Mouse (Mus musculus) forebrain, embryonic 12.5 days (tissue): ENCODE data around the gene Sytl3. TPM values are rescaled to one million over a fixed set of nuclear protein-coding genes. Genes with fewer than 3 reads are reported as not detected.

Experiments used
- ATAC-seq: fragments of 200-750 bp; cut with Nextera tagmentation; 2 replicates; pipeline ENCODE4 v1.8.0; 2017; ENCODE audit warnings: moderate TSS enrichment; ENCODE audit not compliant: low FRiP score
- H3K27ac ChIP-seq: fragments of 300-500 bp; sonication (generic); 2 replicates; pipeline ENCODE4 v1.5.1; 2016; ENCODE audit warnings: mild to moderate bottlenecking
- H3K27me3 ChIP-seq: fragments of 300-500 bp; sonication (generic); 2 replicates; pipeline ENCODE4 v1.6.1; 2016; ENCODE audit warnings: mild to moderate bottlenecking
- H3K36me3 ChIP-seq: fragments of 300-500 bp; sonication (generic); replicated peaks from 2 replicates; pipeline ENCODE4 v1.6.1; 2016; ENCODE audit warnings: mild to moderate bottlenecking
- H3K4me1 ChIP-seq: fragments of 300-500 bp; sonication (generic); 2 replicates; pipeline ENCODE4 v1.6.1; 2016
- H3K4me2 ChIP-seq: fragments of 300-500 bp; sonication (generic); 2 replicates; pipeline ENCODE4 v1.6.1; 2016; ENCODE audit warnings: mild to moderate bottlenecking, moderate library complexity
- H3K4me3 ChIP-seq: fragments of 300-500 bp; sonication (generic); replicated peaks from 2 replicates; pipeline ENCODE4 v1.5.1; 2016; ENCODE audit warnings: mild to moderate bottlenecking
- H3K9ac ChIP-seq: fragments of 300-500 bp; sonication (generic); 2 replicates; pipeline ENCODE4 v1.6.1; 2016; ENCODE audit warnings: mild to moderate bottlenecking
- H3K9me3 ChIP-seq: fragments of 300-500 bp; sonication (generic); 2 replicates; pipeline ENCODE4 v1.6.1; 2016
- WGBS: fragments of 180-500 bp; shearing (Covaris S2); methylation state at CpG from one replicate; pipeline ENCODE4 v1.1.7; 2016; 5-methylcytosine and 5-hydroxymethylcytosine counted together
- polyA plus RNA-seq: library from polyadenylated mRNA; unstranded; fragments of >200 nt; fragmentation: Nextera tagmentation; extraction: Ambion mirVana; gene quantifications from 2 replicates; pipeline ENCODE4 v1.2.1, GENCODE M21; 2016

Gene Sytl3
- polyA plus RNA-seq, 1 experiment from 2014 or later = 0.51 TPM

- Histone ChIP-seq H3K9ac (no peak overlapping the region), H3K4me1 (peaks cover 25% of the 10 kb centered on the region), H3K4me2 (no peak overlapping the region), H3K4me3 (no peak overlapping the region), H3K36me3 (peaks cover 13% of the 10 kb centered on the region), H3K27ac (no peak overlapping the region), H3K27me3 (no peaks in the 10 kb centered on the region), H3K9me3 (no peaks in the 10 kb centered on the region)
- WGBS = 93% methylated on average over 12 of the region's 12 CpGs
- ATAC-seq = no peak
Measured at GRCm38 (mm10) chr17:6734746-6735441, 76.0 kb downstream of the Sytl3 start.

GRCm38 (mm10) chr17:6736306-6737272 is 77.7 kb downstream of the Sytl3 start:
- 17% methylated on average over 15 of the region's 15 CpGs for WGBS
- peak overlapping the region; percentile 54 for H3K27ac ChIP-seq

GRCm38 (mm10) chr17:6737273-6737997 is 78.5 kb downstream of the Sytl3 start:
- Histone ChIP-seq H3K36me3 (peaks cover 33% of the 10 kb centered on the region), H3K27me3 (no peaks in the 10 kb centered on the region), H3K4me1 (peaks cover 49% of the 10 kb centered on the region), H3K9ac (no peak overlapping the region), H3K4me2 (no peak overlapping the region), H3K9me3 (no peaks in the 10 kb centered on the region), H3K27ac (0 out of 2 replicates have a peak overlapping the region, but pooled peaks have one; percentile 47), H3K4me3 (no peak overlapping the region)
- 64% methylated on average over 12 of the region's 12 CpGs for WGBS
- ATAC-seq = no peak

More at GRCm38 (mm10) chr17:6736306-6737272, 77.7 kb downstream of the Sytl3 start:
- Histone ChIP-seq H3K4me1 (peaks cover 40% of the 10 kb centered on the region), H3K27me3 (no peaks in the 10 kb centered on the region), H3K36me3 (peaks cover 24% of the 10 kb centered on the region), H3K4me3 (no peak overlapping the region), H3K9ac (no peak overlapping the region), H3K4me2 (no peak overlapping the region), H3K9me3 (no peaks in the 10 kb centered on the region)
- ATAC-seq = peak; percentile 58; the same call in 1 of the 2 replicates

GRCm38 (mm10) chr17:6738836-6739235 is 79.9 kb downstream of the Sytl3 start:
- Histone ChIP-seq H3K4me3 (no peak overlapping the region), H3K9me3 (no peaks in the 10 kb centered on the region), H3K27ac (no peak overlapping the region), H3K27me3 (no peaks in the 10 kb centered on the region), H3K9ac (no peak overlapping the region), H3K4me2 (no peak overlapping the region), H3K36me3 (peaks cover 41% of the 10 kb centered on the region), H3K4me1 (peaks cover 53% of the 10 kb centered on the region)
- ATAC-seq = no peak
- WGBS = 93% methylated on average over 7 of the region's 7 CpGs

GRCm38 (mm10) chr17:6739266-6739665 is 80.4 kb downstream of the Sytl3 start:
- peaks cover 41% of the 10 kb centered on the region for H3K36me3 ChIP-seq
- no peak overlapping the region for H3K4me2 ChIP-seq

GRCm38 (mm10) chr17:6739756-6740155 is 80.9 kb downstream of the Sytl3 start:
- no peaks in the 10 kb centered on the region for H3K27me3 ChIP-seq
- H3K27ac ChIP-seq = no peak overlapping the region
- no peak overlapping the region for H3K9ac ChIP-seq
- H3K4me2 ChIP-seq = no peak overlapping the region
- ATAC-seq = no peak
- no peak overlapping the region for H3K4me3 ChIP-seq
- H3K4me1 ChIP-seq = peaks cover 61% of the 10 kb centered on the region
- H3K36me3 ChIP-seq = peaks cover 43% of the 10 kb centered on the region
- no peaks in the 10 kb centered on the region for H3K9me3 ChIP-seq
- WGBS = 91% methylated on average over 15 of the region's 15 CpGs

More at GRCm38 (mm10) chr17:6739266-6739665, 80.4 kb downstream of the Sytl3 start:
- no peak for ATAC-seq
- no peak overlapping the region for H3K27ac ChIP-seq
- H3K9me3 ChIP-seq = no peaks in the 10 kb centered on the region
- H3K4me3 ChIP-seq = no peak overlapping the region
- 88% methylated on average over 13 of the region's 13 CpGs for WGBS
- no peak overlapping the region for H3K9ac ChIP-seq
- H3K4me1 ChIP-seq = peaks cover 56% of the 10 kb centered on the region
- H3K27me3 ChIP-seq = no peaks in the 10 kb centered on the region

- Histone ChIP-seq H3K27me3 (no peaks in the 10 kb centered on the region), H3K36me3 (peaks cover 51% of the 10 kb centered on the region), H3K9me3 (no peaks in the 10 kb centered on the region), H3K9ac (no peak overlapping the region), H3K4me2 (no peak overlapping the region), H3K27ac (peak overlapping the region; percentile 15), H3K4me1 (peaks cover 69% of the 10 kb centered on the region), H3K4me3 (no peak overlapping the region)
- ATAC-seq = peak; percentile 15
- WGBS = 76% methylated on average over 19 of the region's 19 CpGs
Measured at GRCm38 (mm10) chr17:6740331-6741170, 81.7 kb downstream of the Sytl3 start.

GRCm38 (mm10) chr17:6741271-6741670 is 82.4 kb downstream of the Sytl3 start:
- H3K9me3 ChIP-seq = no peaks in the 10 kb centered on the region
- no peak overlapping the region for H3K4me3 ChIP-seq
- no peak overlapping the region for H3K9ac ChIP-seq
- 88% methylated on average over 12 of the region's 12 CpGs for WGBS
- H3K4me2 ChIP-seq = no peak overlapping the region
- peaks cover 51% of the 10 kb centered on the region for H3K36me3 ChIP-seq
- peak overlapping the region; percentile 15 for H3K27ac ChIP-seq
- ATAC-seq = no peak
- no peaks in the 10 kb centered on the region for H3K27me3 ChIP-seq
- peaks cover 72% of the 10 kb centered on the region for H3K4me1 ChIP-seq

- H3K9me3 ChIP-seq = no peaks in the 10 kb centered on the region
- 76% methylated on average over 33 of the region's 33 CpGs for WGBS
- peaks cover 72% of the 10 kb centered on the region for H3K4me1 ChIP-seq
- peaks cover 59% of the 10 kb centered on the region for H3K36me3 ChIP-seq
- H3K4me2 ChIP-seq = no peak overlapping the region
- no peak overlapping the region for H3K4me3 ChIP-seq
- H3K27ac ChIP-seq = peak overlapping the region; percentile 65; the same call in 1 of the 2 replicates
- no peak overlapping the region for H3K9ac ChIP-seq
- no peak for ATAC-seq
- H3K27me3 ChIP-seq = no peaks in the 10 kb centered on the region
Measured at GRCm38 (mm10) chr17:6742083-6743038, 83.5 kb downstream of the Sytl3 start.

- WGBS = 90% methylated on average over 11 of the region's 11 CpGs
- Histone ChIP-seq H3K4me2 (no peak overlapping the region), H3K36me3 (peaks cover 61% of the 10 kb centered on the region), H3K9me3 (no peaks in the 10 kb centered on the region), H3K4me3 (no peak overlapping the region), H3K4me1 (peaks cover 72% of the 10 kb centered on the region), H3K27me3 (no peaks in the 10 kb centered on the region), H3K27ac (no peak overlapping the region), H3K9ac (no peak overlapping the region)
- no peak for ATAC-seq
Measured at GRCm38 (mm10) chr17:6743039-6743575, 84.2 kb downstream of the Sytl3 start.
